Mouse (Mus musculus) left cerebral cortex, adult 11 months (tissue): ENCODE measurements around the gene Cd200r4.
"Not testable (repeated sequence)": the region's sequence is repeated elsewhere in the genome, so short reads cannot be mapped to it uniquely, and the experiment has no call there.

ENCODE experiments used
- DNase-seq: peaks from one replicate; pipeline ENCODE4 v3.0.0; 2022; ENCODE audit warnings: low spot score

Gene Cd200r4

GRCm38 (mm10) chr16:44811544-44811943, at the start of gene Cd200r4:
Gene Cd200r4, plus strand, starts transcription at chr16:44811733.
- no peak for DNase-seq

- no peak for DNase-seq
Measured at GRCm38 (mm10) chr16:44761811-44762210, 49.7 kb upstream of the Cd200r4 start.

- DNase-seq = no peak
Measured at GRCm38 (mm10) chr16:44765555-44766319, 45.8 kb upstream of the Cd200r4 start, which contains the start of gene Cd200r1. Gene Cd200r1, plus strand, starts transcription at chr16:44765736.

- no peak for DNase-seq
Measured at GRCm38 (mm10) chr16:44766320-44766892, 45.1 kb upstream of the Cd200r4 start.

GRCm38 (mm10) chr16:44767506-44767905, 44.0 kb upstream of the Cd200r4 start:
- DNase-seq = no peak

GRCm38 (mm10) chr16:44767967-44768366, 43.6 kb upstream of the Cd200r4 start:
- DNase-seq = no peak

- DNase-seq = no peak
Measured at GRCm38 (mm10) chr16:44772577-44772976, 39.0 kb upstream of the Cd200r4 start.

- DNase-seq = no peak
Measured at GRCm38 (mm10) chr16:44773673-44774072, 37.9 kb upstream of the Cd200r4 start.

GRCm38 (mm10) chr16:44774201-44774600, 37.3 kb upstream of the Cd200r4 start:
- DNase-seq = no peak

- peak; percentile 15 for DNase-seq
Measured at GRCm38 (mm10) chr16:44778538-44779147, 32.9 kb upstream of the Cd200r4 start.

- DNase-seq = no peak
Measured at GRCm38 (mm10) chr16:44779494-44779893, 32.0 kb upstream of the Cd200r4 start.

GRCm38 (mm10) chr16:44780751-44781150, 30.8 kb upstream of the Cd200r4 start:
- DNase-seq = no peak

GRCm38 (mm10) chr16:44786934-44787333, 24.6 kb upstream of the Cd200r4 start:
- DNase-seq = no peak

GRCm38 (mm10) chr16:44794416-44794815, 17.1 kb upstream of the Cd200r4 start:
- no peak for DNase-seq

GRCm38 (mm10) chr16:44805976-44806375, 5.6 kb upstream of the Cd200r4 start:
- no peak for DNase-seq

GRCm38 (mm10) chr16:44810223-44810622, 1.3 kb upstream of the Cd200r4 start:
- not testable (repeated sequence) for DNase-seq

GRCm38 (mm10) chr16:44812468-44813065, 1.0 kb downstream of the Cd200r4 start:
- DNase-seq = no peak

GRCm38 (mm10) chr16:44818010-44818409, 6.5 kb downstream of the Cd200r4 start:
- no peak for DNase-seq

- no peak for DNase-seq
Measured at GRCm38 (mm10) chr16:44820545-44820944, 9.0 kb downstream of the Cd200r4 start.

- DNase-seq = no peak
Measured at GRCm38 (mm10) chr16:44832286-44832685, 20.8 kb downstream of the Cd200r4 start.

GRCm38 (mm10) chr16:44833189-44833588, 21.7 kb downstream of the Cd200r4 start:
- DNase-seq = not testable (repeated sequence)

GRCm38 (mm10) chr16:44866797-44867196, 55.3 kb downstream of the Cd200r4 start, which contains the start of gene Cd200r2:
Gene Cd200r2, plus strand, starts transcription at chr16:44867097.
- no peak for DNase-seq

GRCm38 (mm10) chr16:44875178-44875577, 63.6 kb downstream of the Cd200r4 start:
- DNase-seq = no peak
